Mouse (Mus musculus) CH12.LX (cell line): ENCODE results near the gene Foxr1. TPM values are rescaled to one million over a fixed set of nuclear protein-coding genes. Genes with fewer than 3 reads are reported as not detected.

Source experiments
- DNase-seq: peaks from one replicate; pipeline ENCODE4 v3.0.0-alpha.2; 2013; ENCODE audit errors: extremely low read depth
- H3K27ac ChIP-seq: 2 replicates; pipeline ENCODE4 v1.5.1; 2012; ENCODE audit warnings: low read depth, mild to moderate bottlenecking, control low read depth, moderate library complexity; ENCODE audit not compliant: insufficient read depth
- H3K27me3 ChIP-seq: replicated peaks from 2 replicates; pipeline ENCODE3; 2012; ENCODE audit warnings: inconsistent platforms
- H3K36me3 ChIP-seq, 2 experiments: replicated peaks in 1 of 2; 2 replicates each; pipeline versions ENCODE3 to v1.6.1; 2012; ENCODE audit warnings: inconsistent platforms in 1 of 2, low read length in 1 of 2, mild to moderate bottlenecking in 1 of 2, mixed read lengths in 1 of 2, moderate library complexity in 1 of 2; ENCODE audit not compliant: control insufficient read depth in 1 of 2, insufficient read depth in 1 of 2
- H3K4me1 ChIP-seq, 2 experiments: 2 replicates each; pipeline ENCODE4 v1.6.1; 2012; ENCODE audit warnings: inconsistent platforms in 1 of 2, moderate library complexity in 1 of 2; ENCODE audit not compliant: insufficient read depth in 2 of 2, control insufficient read depth in 1 of 2
- H3K4me2 ChIP-seq: 2 replicates; pipeline ENCODE4 v1.6.1; 2012; ENCODE audit warnings: low read depth, mild to moderate bottlenecking, control low read depth; ENCODE audit not compliant: poor library complexity, insufficient read depth, severe bottlenecking
- H3K4me3 ChIP-seq, 3 experiments: fragments of 150-350 bp in 1 of 3; sonication (generic) in 1 of 3; replicated peaks in 1 of 3; 2 replicates each; pipeline versions ENCODE3 to v1.5.1; 2011 to 2012; ENCODE audit warnings: low read depth in 2 of 3, low read length in 2 of 3, mild to moderate bottlenecking in 2 of 3, moderate library complexity in 2 of 3, control low read depth in 1 of 3, improper control_type of control experiment in 1 of 3, inconsistent platforms in 1 of 3, mixed read lengths in 1 of 3; ENCODE audit not compliant: poor library complexity in 1 of 3
- H3K79me2 ChIP-seq: replicated peaks from 2 replicates; pipeline ENCODE4 v1.6.1; 2012; ENCODE audit warnings: mild to moderate bottlenecking, moderate library complexity; ENCODE audit not compliant: control insufficient read depth, poor library complexity, insufficient read depth, severe bottlenecking; ENCODE audit errors: extremely low read depth
- H3K9ac ChIP-seq: 2 replicates; pipeline ENCODE4 v1.6.1; 2012; ENCODE audit warnings: low read depth, mild to moderate bottlenecking, control low read depth, moderate library complexity; ENCODE audit not compliant: insufficient read depth
- H3K9me3 ChIP-seq: replicated peaks from 2 replicates; pipeline ENCODE3; 2012; ENCODE audit warnings: low read length, inconsistent platforms, mixed read lengths
- BHLHE40 ChIP-seq: IDR thresholded peaks from 2 replicates; pipeline ENCODE4 v1.6.1; 2011; ENCODE audit warnings: mild to moderate bottlenecking, low read depth, low read length, improper control_type of control experiment
- CHD2 ChIP-seq: IDR thresholded peaks from 2 replicates; pipeline ENCODE4 v1.6.1; 2011; ENCODE audit warnings: low read length, improper control_type of control experiment
- CTCF ChIP-seq, 2 experiments: IDR thresholded peaks in 1 of 2; conservative IDR thresholded peaks in 1 of 2; 2 replicates each; pipeline ENCODE4 v1.5.1; 2011 to 2012; ENCODE audit warnings: low read depth in 2 of 2, low read length in 2 of 2, improper control_type of control experiment in 1 of 2, inconsistent platforms in 1 of 2, mild to moderate bottlenecking in 1 of 2, moderate library complexity in 1 of 2
- EP300 ChIP-seq: IDR thresholded peaks from 2 replicates; pipeline ENCODE4 v1.6.1; 2011; ENCODE audit warnings: low read length, improper control_type of control experiment
- ETS1 ChIP-seq: conservative IDR thresholded peaks from 2 replicates; pipeline ENCODE4 v1.6.1; 2012; ENCODE audit warnings: low read depth, mild to moderate bottlenecking, inconsistent platforms, low read length, improper control_type of control experiment, moderate library complexity
- GABPA ChIP-seq: IDR thresholded peaks from 2 replicates; pipeline ENCODE4 v1.6.1; 2012; ENCODE audit warnings: low read depth, low read length, improper control_type of control experiment, inconsistent platforms; ENCODE audit not compliant: insufficient replicate concordance
- IRF4 ChIP-seq: IDR thresholded peaks from 2 replicates; pipeline ENCODE4 v1.6.1; 2014; ENCODE audit warnings: low read depth, mild to moderate bottlenecking, inconsistent platforms, low read length, improper control_type of control experiment
- JUN ChIP-seq: IDR thresholded peaks from 2 replicates; pipeline ENCODE4 v1.6.1; 2011; ENCODE audit warnings: low read depth, mild to moderate bottlenecking, low read length, improper control_type of control experiment, moderate library complexity; ENCODE audit not compliant: insufficient read depth
- JUND ChIP-seq: conservative IDR thresholded peaks from 2 replicates; pipeline ENCODE4 v1.6.1; 2011; ENCODE audit warnings: low read depth, low read length, improper control_type of control experiment
- KAT2A ChIP-seq: IDR thresholded peaks from 2 replicates; pipeline ENCODE4 v1.6.1; 2012; ENCODE audit warnings: low read length, improper control_type of control experiment, inconsistent platforms; ENCODE audit not compliant: insufficient replicate concordance
- MAZ ChIP-seq: IDR thresholded peaks from 2 replicates; pipeline ENCODE4 v1.6.1; 2012; ENCODE audit warnings: low read depth, mild to moderate bottlenecking, inconsistent platforms, low read length, improper control_type of control experiment, moderate library complexity
- MEF2A ChIP-seq: IDR thresholded peaks from 2 replicates; pipeline ENCODE4 v1.6.1; 2014; ENCODE audit warnings: low read depth, mild to moderate bottlenecking, inconsistent platforms, low read length, improper control_type of control experiment, borderline replicate concordance
- MXI1 ChIP-seq: IDR thresholded peaks from 2 replicates; pipeline ENCODE4 v1.6.1; 2011; ENCODE audit warnings: mild to moderate bottlenecking, low read depth, low read length, improper control_type of control experiment
- MYC ChIP-seq: IDR thresholded peaks from 2 replicates; pipeline ENCODE4 v1.6.1; 2011; ENCODE audit warnings: low read depth, mild to moderate bottlenecking, improper control_type of control experiment, low read length
- RAD21 ChIP-seq: IDR thresholded peaks from 2 replicates; pipeline ENCODE4 v1.6.1; 2011; ENCODE audit warnings: low read depth, mild to moderate bottlenecking, low read length, improper control_type of control experiment, moderate library complexity
- RCOR1 ChIP-seq: conservative IDR thresholded peaks from 2 replicates; pipeline ENCODE4 v1.6.1; 2012; ENCODE audit warnings: low read depth, mild to moderate bottlenecking, inconsistent platforms, low read length, improper control_type of control experiment
- SIN3A ChIP-seq: IDR thresholded peaks from 2 replicates; pipeline ENCODE4 v1.6.1; 2012; ENCODE audit warnings: low read length, improper control_type of control experiment, inconsistent platforms
- TBP ChIP-seq: conservative IDR thresholded peaks from 2 replicates; pipeline ENCODE4 v1.6.1; 2011; ENCODE audit warnings: low read depth, low read length, improper control_type of control experiment
- TCF12 ChIP-seq: IDR thresholded peaks from 2 replicates; pipeline ENCODE4 v1.6.1; 2014; ENCODE audit warnings: low read depth, mild to moderate bottlenecking, inconsistent platforms, low read length, improper control_type of control experiment
- UBTF ChIP-seq: IDR thresholded peaks from 2 replicates; pipeline ENCODE4 v1.6.1; 2012; ENCODE audit warnings: low read depth, mild to moderate bottlenecking, inconsistent platforms, low read length, improper control_type of control experiment, moderate library complexity
- USF2 ChIP-seq: conservative IDR thresholded peaks from 2 replicates; pipeline ENCODE4 v1.6.1; 2011; ENCODE audit warnings: low read depth, low read length, improper control_type of control experiment
- ZC3H11A ChIP-seq: IDR thresholded peaks from 2 replicates; pipeline ENCODE4 v1.6.1; 2012; ENCODE audit warnings: low read depth, mild to moderate bottlenecking, inconsistent platforms, low read length, improper control_type of control experiment
- ZMIZ1 ChIP-seq: IDR thresholded peaks from 2 replicates; pipeline ENCODE4 v1.6.1; 2012; ENCODE audit warnings: low read depth, mild to moderate bottlenecking, inconsistent platforms, low read length, improper control_type of control experiment
- dilution Hi-C: fragments of 300-500 bp; cut with MboI; formaldehyde crosslinking; loops from 2 replicates; pipeline ENCODE4 v1.14.3; 2020; ENCODE audit warnings: low sequenced_read_pairs; ENCODE audit not compliant: extremely low pct_unique_long_range_greater_than_20kb, extremely low pct_ligation_motif_present
- in situ Hi-C: fragments of 300-500 bp; cut with MboI; formaldehyde crosslinking; loops from 3 replicates; pipeline ENCODE4 v1.14.3; 2019; ENCODE audit warnings: low sequenced_read_pairs, low pct_ligation_motif_present, low pct_unique_long_range_greater_than_20kb, mixed read lengths
- polyA plus RNA-seq: library from polyadenylated mRNA; unstranded; fragments of >175 nt; gene quantifications from 2 replicates; pipeline ENCODE4 v1.2.1, GENCODE M21; 2012; ENCODE audit warnings: low read depth; ENCODE audit not compliant: insufficient read length
- total RNA-seq, 2 experiments: library from RNA; depleted of rRNA; stranded (reverse); fragments of 300-350 nt in 1 of 2; fragments of >200 nt in 1 of 2; gene quantifications; 2 replicates each; pipeline ENCODE4 v1.2.3; 2012 to 2014

Foxr1 gene
- total and polyA plus RNA-seq, 3 experiments = 0.21 to 1.4 TPM; not detected in 1

DNA sequence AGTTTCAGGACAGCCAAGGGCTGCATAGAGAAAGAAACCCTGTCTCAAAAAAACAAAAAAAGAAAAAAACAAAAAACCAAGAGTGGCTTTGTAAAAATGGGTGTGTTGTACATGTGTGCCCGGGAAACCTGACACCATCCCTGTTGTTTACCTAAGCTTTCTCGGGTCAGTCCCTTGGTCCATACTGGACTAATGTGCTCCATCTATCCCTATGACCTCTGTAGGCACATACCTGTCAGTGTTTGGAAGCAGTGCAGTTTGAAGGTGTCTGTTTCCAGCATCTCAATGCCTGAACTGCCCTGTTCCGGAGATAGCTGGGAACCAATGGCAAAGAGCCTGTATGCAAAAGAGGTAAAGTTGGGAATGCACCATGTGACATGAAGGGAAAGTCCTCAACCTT lies 35.9 kb downstream of the Foxr1 start:
- Histone ChIP-seq H3K9me3 (no peaks in the 10 kb centered on the region), H3K4me1 (peaks cover 19 to 56% of the 10 kb centered on the region in 2 experiments), H3K27me3 (no peaks in the 10 kb centered on the region), H3K79me2 (peaks cover 35% of the 10 kb centered on the region), H3K27ac (no peak overlapping the region), H3K9ac (no peak overlapping the region), H3K4me2 (no peak overlapping the region), H3K4me3 (no peak overlapping the region), H3K36me3 (peaks cover 57 to 71% of the 10 kb centered on the region in 2 experiments)
- dilution Hi-C loops = no loop called here
- in situ Hi-C loops = no loop called here
- DNase-seq = no peak
- TF ChIP-seq KAT2A (no peak), CTCF (conservative IDR thresholded peaks at IDR 0.05 in 1 of 2, IDR thresholded peaks at IDR 0.05 in 1 of 2; ENCODE audit: low read depth in 2 of 2, low read length in 2 of 2) (no peak), UBTF (no peak), ZMIZ1 (no peak), MYC (no peak), JUND (no peak), TCF12 (no peak), MXI1 (no peak), TBP (no peak)

DNA sequence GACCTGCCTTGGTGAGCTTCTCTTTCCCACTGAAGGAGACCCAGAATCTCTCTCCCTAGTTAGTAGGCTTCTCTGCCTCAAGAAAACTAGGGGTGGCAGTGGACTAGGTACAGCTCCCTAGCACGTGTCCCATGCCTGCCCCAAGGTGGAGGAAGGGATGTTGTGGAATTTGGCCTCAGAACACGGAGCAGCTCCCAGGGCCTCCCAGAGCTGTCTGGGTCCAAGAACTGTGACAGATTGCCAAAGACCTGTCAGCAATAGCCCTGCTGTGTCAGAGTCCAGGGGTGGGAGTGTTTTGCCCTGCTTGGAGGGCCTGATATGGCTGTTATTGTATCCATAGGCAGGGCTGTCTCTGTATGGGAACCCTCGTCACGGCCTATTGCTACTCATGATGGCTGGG lies 39.9 kb downstream of the Foxr1 start:
- Histone ChIP-seq H3K36me3 (peaks cover 48 to 75% of the 10 kb centered on the region in 2 experiments), H3K9ac (no peak overlapping the region), H3K27ac (no peak overlapping the region), H3K27me3 (no peaks in the 10 kb centered on the region), H3K4me2 (no peak overlapping the region), H3K4me3 (no peak overlapping the region), H3K9me3 (no peaks in the 10 kb centered on the region), H3K4me1 (peaks cover 15 to 78% of the 10 kb centered on the region in 2 experiments), H3K79me2 (peaks cover 7% of the 10 kb centered on the region)
- DNase-seq = no peak
- dilution Hi-C loops (no loop called here), in situ Hi-C loops (no loop called here)
- TF ChIP-seq JUN (no peak), ZC3H11A (no peak), MAZ (no peak), MYC (no peak), TCF12 (no peak), MXI1 (no peak), EP300 (no peak), CTCF (conservative IDR thresholded peaks at IDR 0.05 in 1 of 2, IDR thresholded peaks at IDR 0.05 in 1 of 2; ENCODE audit: low read depth in 2 of 2, low read length in 2 of 2) (no peak), BHLHE40 (no peak), IRF4 (no peak), RAD21 (no peak), RCOR1 (no peak), MEF2A (no peak), USF2 (no peak), CHD2 (no peak), GABPA (no peak), SIN3A (no peak), ETS1 (no peak)
